Mouse (Mus musculus) macrophage (primary cell): ENCODE measurements around the gene Ms4a18. TPM values are rescaled to one million over a fixed set of nuclear protein-coding genes. Genes with fewer than 3 reads are reported as not detected.

Source experiments
- H3K27ac ChIP-seq: fragments of 350-480 bp; formaldehyde crosslinking; 2 replicates; pipeline ENCODE4 v1.9.0; 2021
- H3K36me3 ChIP-seq: fragments of 350-480 bp; formaldehyde crosslinking; 2 replicates; pipeline ENCODE4 v1.9.0; 2021; ENCODE audit errors: inconsistent target
- H3K4me3 ChIP-seq: fragments of 350-480 bp; formaldehyde crosslinking; 2 replicates; pipeline ENCODE4 v1.9.0; 2021; ENCODE audit errors: inconsistent target
- H3K79me2 ChIP-seq: fragments of 350-480 bp; formaldehyde crosslinking; 2 replicates; pipeline ENCODE4 v1.9.0; 2021; ENCODE audit errors: inconsistent target
- WGBS: methylation state at CpG from one replicate; pipeline ENCODE4 v1.1.7; 2026; ENCODE audit warnings: inconsistent platforms; ENCODE audit not compliant: missing documents; 5-methylcytosine and 5-hydroxymethylcytosine counted together
- polyA plus RNA-seq: library from polyadenylated mRNA; stranded (reverse); fragments of 250-400 nt; gene quantifications from 3 replicates; pipeline ENCODE4 v1.2.4, GENCODE M21; 2018; ENCODE audit warnings: inconsistent platforms

The Ms4a18 gene
- polyA plus RNA-seq, 1 experiment from 2014 or later, result not detected

GRCm38 (mm10) chr19:11017251-11017650, 580 bp downstream of the Ms4a18 start:
- Histone ChIP-seq H3K36me3 (no peaks in the 10 kb centered on the region), H3K79me2 (no peaks in the 10 kb centered on the region), H3K27ac (no peak overlapping the region), H3K4me3 (no peak overlapping the region)
- 87% methylated on average over 2 of the region's 2 CpGs for WGBS

- Histone ChIP-seq H3K4me3 (no peak overlapping the region), H3K79me2 (no peaks in the 10 kb centered on the region), H3K36me3 (no peaks in the 10 kb centered on the region), H3K27ac (no peak overlapping the region)
- WGBS, result 91% methylated on average over 1 of the region's 1 CpGs
Measured at GRCm38 (mm10) chr19:11015998-11016397, 1.8 kb downstream of the Ms4a18 start.

GRCm38 (mm10) chr19:11015468-11015867, 2.4 kb downstream of the Ms4a18 start:
- no peak overlapping the region for H3K27ac ChIP-seq
- no peaks in the 10 kb centered on the region for H3K79me2 ChIP-seq
- H3K36me3 ChIP-seq, result no peaks in the 10 kb centered on the region
- no peak overlapping the region for H3K4me3 ChIP-seq

GRCm38 (mm10) chr19:10993150-10993549, 24.7 kb downstream of the Ms4a18 start, which contains the start of gene Ms4a15:
Gene Ms4a15, minus strand, starts transcription at chr19:10993250.
- Histone ChIP-seq H3K79me2 (no peaks in the 10 kb centered on the region), H3K27ac (no peak within 1 kb of the TSS), H3K36me3 (no peaks in the 10 kb centered on the region), H3K4me3 (no peak within 1 kb of the TSS)
- 97% methylated on average over 7 of the region's 7 CpGs for WGBS

GRCm38 (mm10) chr19:10991911-10992310, 25.9 kb downstream of the Ms4a18 start:
- H3K36me3 ChIP-seq, result no peaks in the 10 kb centered on the region
- H3K27ac ChIP-seq, result no peak overlapping the region
- no peak overlapping the region for H3K4me3 ChIP-seq
- H3K79me2 ChIP-seq, result no peaks in the 10 kb centered on the region

GRCm38 (mm10) chr19:10990751-10991150, 27.1 kb downstream of the Ms4a18 start:
- Histone ChIP-seq H3K36me3 (no peaks in the 10 kb centered on the region), H3K4me3 (no peak overlapping the region), H3K79me2 (no peaks in the 10 kb centered on the region), H3K27ac (no peak overlapping the region)
- 100% methylated on average over 1 of the region's 1 CpGs for WGBS

- Histone ChIP-seq H3K4me3 (no peak overlapping the region), H3K27ac (no peak overlapping the region), H3K36me3 (no peaks in the 10 kb centered on the region), H3K79me2 (no peaks in the 10 kb centered on the region)
- 100% methylated on average over 1 of the region's 1 CpGs for WGBS
Measured at GRCm38 (mm10) chr19:10988563-10988962, 29.3 kb downstream of the Ms4a18 start.

GRCm38 (mm10) chr19:10985889-10986288, 31.9 kb downstream of the Ms4a18 start:
- Histone ChIP-seq H3K79me2 (no peaks in the 10 kb centered on the region), H3K36me3 (no peaks in the 10 kb centered on the region), H3K27ac (no peak overlapping the region), H3K4me3 (no peak overlapping the region)
- 100% methylated on average over 4 of the region's 4 CpGs for whole genome bisulfite sequencing

- no peaks in the 10 kb centered on the region for H3K36me3 ChIP-seq
- no peaks in the 10 kb centered on the region for H3K79me2 ChIP-seq
- H3K4me3 ChIP-seq, result no peak overlapping the region
- WGBS, result 92% methylated on average over 13 of the region's 13 CpGs
- H3K27ac ChIP-seq, result no peak overlapping the region
Measured at GRCm38 (mm10) chr19:10984551-10984950, 33.3 kb downstream of the Ms4a18 start.

- Histone ChIP-seq H3K79me2 (no peaks in the 10 kb centered on the region), H3K27ac (no peak overlapping the region), H3K4me3 (no peak overlapping the region), H3K36me3 (no peaks in the 10 kb centered on the region)
- 37% methylated on average over 13 of the region's 14 CpGs for WGBS
Measured at GRCm38 (mm10) chr19:10983146-10983545, 34.7 kb downstream of the Ms4a18 start.

- WGBS, result 53% methylated on average over 5 of the region's 5 CpGs
- peak overlapping the region; percentile 10; the same call in 1 of the 2 replicates for H3K4me3 ChIP-seq
- H3K27ac ChIP-seq, result peak overlapping the region; percentile 25; the same call in 1 of the 2 replicates
- no peaks in the 10 kb centered on the region for H3K36me3 ChIP-seq
- no peaks in the 10 kb centered on the region for H3K79me2 ChIP-seq
Measured at GRCm38 (mm10) chr19:10980210-10980609, 37.6 kb downstream of the Ms4a18 start.

GRCm38 (mm10) chr19:10979184-10980168, 38.4 kb downstream of the Ms4a18 start:
- WGBS, result 3% methylated on average over 18 of the region's 18 CpGs
- Histone ChIP-seq H3K79me2 (no peaks in the 10 kb centered on the region), H3K4me3 (peak overlapping the region; percentile 10; the same call in 1 of the 2 replicates), H3K27ac (peak overlapping the region; percentile 37; the same call in 1 of the 2 replicates), H3K36me3 (no peaks in the 10 kb centered on the region)

GRCm38 (mm10) chr19:10976318-10976717, 41.5 kb downstream of the Ms4a18 start:
- H3K36me3 ChIP-seq, result no peaks in the 10 kb centered on the region
- 54% methylated on average over 4 of the region's 4 CpGs for WGBS
- H3K4me3 ChIP-seq, result no peak overlapping the region
- H3K79me2 ChIP-seq, result no peaks in the 10 kb centered on the region
- no peak overlapping the region for H3K27ac ChIP-seq

GRCm38 (mm10) chr19:10975187-10975586, 42.6 kb downstream of the Ms4a18 start:
- Histone ChIP-seq H3K27ac (no peak overlapping the region), H3K4me3 (no peak overlapping the region), H3K79me2 (no peaks in the 10 kb centered on the region), H3K36me3 (no peaks in the 10 kb centered on the region)
- 66% methylated on average over 2 of the region's 2 CpGs for WGBS

GRCm38 (mm10) chr19:10974238-10974865, 43.5 kb downstream of the Ms4a18 start, which contains the start of gene Ms4a10:
Gene Ms4a10, minus strand, starts transcription at chr19:10974670.
- WGBS, result 80% methylated on average over 4 of the region's 4 CpGs
- Histone ChIP-seq H3K79me2 (no peaks in the 10 kb centered on the region), H3K27ac (no peak within 1 kb of the TSS), H3K36me3 (no peaks in the 10 kb centered on the region), H3K4me3 (no peak within 1 kb of the TSS)
